Comparison of ENCODE assay signal across 24 mouse cellular contexts in genomic region chr17:84144130-84144529, GRCm38 (mm10).
"Had no signal": no experiment of that assay in that cellular context is flagged by ENCODE, and none has a peak within 500 bp of the region (broad histone marks: within the 10 kb centered on the region; RNA-seq: fewer than 3 reads in every experiment).

No protein-coding gene starts in this region.

- H3K27me3 ChIP-seq: heart, embryonic 12.5 days; hindbrain, embryonic 15.5 days; kidney, embryonic 15.5 days; limb, embryonic 12.5 days had no signal

- DNase-seq: gastrocnemius, adult 2 months; gastrocnemius, postnatal 10 days; gastrocnemius, postnatal 25 days; heart, adult 11 months; heart, postnatal 10 days; heart, postnatal 36 days; kidney, adult 11 months; kidney, adult 2 months; kidney, adult 9 months; kidney, postnatal 14 days; kidney, postnatal 36 days; layer of hippocampus, adult 9-11 months; layer of hippocampus, postnatal 36 days; left cerebral cortex, postnatal 4 days had no signal

- H3K4me2 ChIP-seq: heart, embryonic 12.5 days; hindbrain, embryonic 13.5 days; hindbrain, embryonic 15.5 days; kidney, embryonic 15.5 days; limb, embryonic 12.5 days; liver, embryonic 11.5 days had no signal

- H3K9ac ChIP-seq: heart, embryonic 12.5 days; hindbrain, embryonic 13.5 days; hindbrain, embryonic 15.5 days; kidney, embryonic 15.5 days; limb, embryonic 12.5 days had no signal

- ATAC-seq: hindbrain, postnatal 0 days; intestine, embryonic 16.5 days had no signal

- H3K9me3 ChIP-seq: heart, embryonic 10.5 days; heart, embryonic 12.5 days; hindbrain, embryonic 13.5 days; hindbrain, embryonic 15.5 days; kidney, embryonic 15.5 days; limb, embryonic 12.5 days had no signal

- H3K27ac ChIP-seq: hindbrain, embryonic 13.5 days; hindbrain, embryonic 15.5 days; hindbrain, postnatal 0 days; kidney, postnatal 0 days had no signal

- H3K4me3 ChIP-seq: gastrocnemius, adult 2 months; heart, embryonic 10.5 days; heart, embryonic 12.5 days; hindbrain, embryonic 13.5 days; hindbrain, embryonic 15.5 days; kidney, embryonic 15.5 days; limb, embryonic 12.5 days had no signal

- H3K36me3 ChIP-seq: heart, embryonic 10.5 days; heart, embryonic 12.5 days; hindbrain, embryonic 13.5 days; hindbrain, embryonic 15.5 days; kidney, embryonic 15.5 days; limb, embryonic 12.5 days had no signal
